Mouse (Mus musculus): ENCODE data around the gene Hectd3. TPM values are rescaled to one million over a fixed set of nuclear protein-coding genes. Genes with fewer than 3 reads are reported as not detected.
A peak's percentile ranks its signal among the peaks of the same experiment; 100 is the strongest.

The Hectd3 gene
- polyA plus RNA-seq, 1 experiment from 2014 or later = 7.6 TPM

- no peak overlapping the region; the same call in 1 of the 2 replicates for H3K4me3 ChIP-seq (ENCODE audit: low read length)
- H3K27ac ChIP-seq (ENCODE audit: low read depth, low read length) = peak overlapping the region; percentile 12; the same call in 1 of the 2 replicates
- peaks cover 3% of the 10 kb centered on the region; the same call in 1 of the 2 replicates for H3K36me3 ChIP-seq (ENCODE audit: control insufficient read depth, insufficient read depth, low read length)
- ATAC-seq (ENCODE audit: low FRiP score, low TSS enrichment) = no peak
- H3K9me3 ChIP-seq (ENCODE audit: control insufficient read depth, low read length) = no peaks in the 10 kb centered on the region
- 0 out of 2 replicates have a peak, but pooled peaks cover 5% of the 10 kb centered on the region for H3K4me1 ChIP-seq (ENCODE audit: control insufficient read depth, insufficient read depth, low read length)
- H3K9ac ChIP-seq (ENCODE audit: low read depth, low read length) = no peak overlapping the region; the same call in 1 of the 2 replicates
- 41% methylated on average over 9 of the region's 9 CpGs for WGBS
- H3K27me3 ChIP-seq (ENCODE audit: control insufficient read depth, insufficient read depth, low read length) = no peaks in the 10 kb centered on the region
- H3K4me2 ChIP-seq (replicated peaks; ENCODE audit: low read depth, low read length) = 0 out of 2 replicates have a peak overlapping the region, but pooled peaks have one; percentile 4
Observed at GRCm38 (mm10) chr4:117039925-117040687, 45.0 kb downstream of the Hectd3 start.

GRCm38 (mm10) chr4:117040791-117041190 is 45.7 kb downstream of the Hectd3 start:
- WGBS = 85% methylated on average over 1 of the region's 1 CpGs
- H3K27me3 ChIP-seq (ENCODE audit: control insufficient read depth, insufficient read depth, low read length) = no peaks in the 10 kb centered on the region
- no peak overlapping the region for H3K4me3 ChIP-seq (ENCODE audit: low read length)
- H3K27ac ChIP-seq (ENCODE audit: low read depth, low read length) = 0 out of 2 replicates have a peak overlapping the region, but pooled peaks have one; percentile 42
- H3K9me3 ChIP-seq (ENCODE audit: control insufficient read depth, low read length) = no peaks in the 10 kb centered on the region
- H3K4me1 ChIP-seq (ENCODE audit: control insufficient read depth, insufficient read depth, low read length) = 0 out of 2 replicates have a peak, but pooled peaks cover 5% of the 10 kb centered on the region
- no peak overlapping the region for H3K9ac ChIP-seq (ENCODE audit: low read depth, low read length)
- no peak for ATAC-seq (ENCODE audit: low FRiP score, low TSS enrichment)
- H3K36me3 ChIP-seq (ENCODE audit: control insufficient read depth, insufficient read depth, low read length) = peaks cover 3% of the 10 kb centered on the region; the same call in 1 of the 2 replicates
- H3K4me2 ChIP-seq (replicated peaks; ENCODE audit: low read depth, low read length) = no peak overlapping the region; the same call in 1 of the 2 replicates

- H3K4me2 ChIP-seq (replicated peaks; ENCODE audit: low read depth, low read length) = no peak overlapping the region
- peak overlapping the region; percentile 42; the same call in 1 of the 2 replicates for H3K27ac ChIP-seq (ENCODE audit: low read depth, low read length)
- H3K9ac ChIP-seq (ENCODE audit: low read depth, low read length) = no peak overlapping the region
- no peak overlapping the region for H3K4me3 ChIP-seq (ENCODE audit: low read length)
- no peaks in the 10 kb centered on the region for H3K9me3 ChIP-seq (ENCODE audit: control insufficient read depth, low read length)
- no peaks in the 10 kb centered on the region for H3K27me3 ChIP-seq (ENCODE audit: control insufficient read depth, insufficient read depth, low read length)
- 0 out of 2 replicates have a peak, but pooled peaks cover 5% of the 10 kb centered on the region for H3K4me1 ChIP-seq (ENCODE audit: control insufficient read depth, insufficient read depth, low read length)
- WGBS = 62% methylated on average over 4 of the region's 4 CpGs
- ATAC-seq (ENCODE audit: low FRiP score, low TSS enrichment) = no peak; the same call in 1 of the 2 replicates
- peaks cover 3% of the 10 kb centered on the region; the same call in 1 of the 2 replicates for H3K36me3 ChIP-seq (ENCODE audit: control insufficient read depth, insufficient read depth, low read length)
Observed at GRCm38 (mm10) chr4:117041283-117041721, 46.2 kb downstream of the Hectd3 start.

GRCm38 (mm10) chr4:117048836-117049235 is 53.7 kb downstream of the Hectd3 start:
- WGBS = 85% methylated on average over 3 of the region's 3 CpGs
- no peak for ATAC-seq (ENCODE audit: low FRiP score, low TSS enrichment)

GRCm38 (mm10) chr4:117049485-117049884 is 54.4 kb downstream of the Hectd3 start:
- Histone ChIP-seq H3K4me3 (ENCODE audit: low read length) (no peak overlapping the region), H3K27ac (ENCODE audit: low read depth, low read length) (no peak overlapping the region), H3K36me3 (ENCODE audit: control insufficient read depth, insufficient read depth, low read length) (peaks cover 23% of the 10 kb centered on the region; the same call in 1 of the 2 replicates), H3K4me1 (ENCODE audit: control insufficient read depth, insufficient read depth, low read length) (no peaks in the 10 kb centered on the region), H3K9ac (ENCODE audit: low read depth, low read length) (no peak overlapping the region), H3K9me3 (ENCODE audit: control insufficient read depth, low read length) (no peaks in the 10 kb centered on the region), H3K4me2 (replicated peaks; ENCODE audit: low read depth, low read length) (no peak overlapping the region), H3K27me3 (ENCODE audit: control insufficient read depth, insufficient read depth, low read length) (no peaks in the 10 kb centered on the region)
- no peak for ATAC-seq (ENCODE audit: low FRiP score, low TSS enrichment)
- WGBS = 96% methylated on average over 1 of the region's 1 CpGs

More at GRCm38 (mm10) chr4:117048836-117049235, 53.7 kb downstream of the Hectd3 start:
- Histone ChIP-seq H3K4me1 (ENCODE audit: control insufficient read depth, insufficient read depth, low read length) (no peaks in the 10 kb centered on the region), H3K4me2 (replicated peaks; ENCODE audit: low read depth, low read length) (no peak overlapping the region), H3K9me3 (ENCODE audit: control insufficient read depth, low read length) (no peaks in the 10 kb centered on the region), H3K27me3 (ENCODE audit: control insufficient read depth, insufficient read depth, low read length) (no peaks in the 10 kb centered on the region), H3K27ac (ENCODE audit: low read depth, low read length) (no peak overlapping the region), H3K36me3 (ENCODE audit: control insufficient read depth, insufficient read depth, low read length) (peaks cover 23% of the 10 kb centered on the region; the same call in 1 of the 2 replicates), H3K9ac (ENCODE audit: low read depth, low read length) (no peak overlapping the region), H3K4me3 (ENCODE audit: low read length) (no peak overlapping the region)

- Histone ChIP-seq H3K4me1 (ENCODE audit: control insufficient read depth, insufficient read depth, low read length) (no peaks in the 10 kb centered on the region), H3K9ac (ENCODE audit: low read depth, low read length) (no peak overlapping the region), H3K4me2 (replicated peaks; ENCODE audit: low read depth, low read length) (no peak overlapping the region), H3K9me3 (ENCODE audit: control insufficient read depth, low read length) (no peaks in the 10 kb centered on the region), H3K4me3 (ENCODE audit: low read length) (no peak overlapping the region), H3K27ac (ENCODE audit: low read depth, low read length) (no peak overlapping the region), H3K36me3 (ENCODE audit: control insufficient read depth, insufficient read depth, low read length) (peaks cover 14% of the 10 kb centered on the region; the same call in 1 of the 2 replicates), H3K27me3 (ENCODE audit: control insufficient read depth, insufficient read depth, low read length) (no peaks in the 10 kb centered on the region)
- 95% methylated on average over 4 of the region's 4 CpGs for WGBS
- ATAC-seq (ENCODE audit: low FRiP score, low TSS enrichment) = no peak
Observed at GRCm38 (mm10) chr4:117052626-117053025, 57.5 kb downstream of the Hectd3 start.

- H3K4me3 ChIP-seq (ENCODE audit: low read length) = no peak overlapping the region
- H3K9ac ChIP-seq (ENCODE audit: low read depth, low read length) = no peak overlapping the region
- ATAC-seq (ENCODE audit: low FRiP score, low TSS enrichment) = no peak
- no peaks in the 10 kb centered on the region for H3K4me1 ChIP-seq (ENCODE audit: control insufficient read depth, insufficient read depth, low read length)
- H3K27ac ChIP-seq (ENCODE audit: low read depth, low read length) = no peak overlapping the region
- 93% methylated on average over 4 of the region's 4 CpGs for WGBS
- H3K9me3 ChIP-seq (ENCODE audit: control insufficient read depth, low read length) = no peaks in the 10 kb centered on the region
- H3K36me3 ChIP-seq (ENCODE audit: control insufficient read depth, insufficient read depth, low read length) = peaks cover 17% of the 10 kb centered on the region; the same call in 1 of the 2 replicates
- H3K27me3 ChIP-seq (ENCODE audit: control insufficient read depth, insufficient read depth, low read length) = no peaks in the 10 kb centered on the region
- no peak overlapping the region for H3K4me2 ChIP-seq (replicated peaks; ENCODE audit: low read depth, low read length)
Observed at GRCm38 (mm10) chr4:117053956-117054355, 58.8 kb downstream of the Hectd3 start.

Measured in kidney, embryonic 14.5 days (tissue).